Mouse (Mus musculus): ENCODE results near the gene Pcif1.
"Not testable (repeated sequence)": the region's sequence is repeated elsewhere in the genome, so short reads cannot be mapped to it uniquely, and the experiment has no call there.

Gene Pcif1

GRCm38 (mm10) chr2:164879228-164879567 is at the start of gene Pcif1:
Gene Pcif1 (plus strand): TSS chr2:164879304.
- DNase-seq (ENCODE audit: low spot score in 2 of 2): peak; percentile 90 to 91

GRCm38 (mm10) chr2:164831029-164831428 is 48.1 kb upstream of the Pcif1 start:
- DNase-seq (ENCODE audit: low spot score in 2 of 2): no peak

GRCm38 (mm10) chr2:164832032-164832747 is 46.9 kb upstream of the Pcif1 start:
- DNase-seq (ENCODE audit: low spot score in 2 of 2): no peak

- DNase-seq (ENCODE audit: low spot score in 2 of 2): peak; percentile 69 to 82
Measured at GRCm38 (mm10) chr2:164832748-164833301, 46.3 kb upstream of the Pcif1 start, which contains the start of gene Ctsa. Gene Ctsa (plus strand): TSS chr2:164832873.

GRCm38 (mm10) chr2:164833314-164833959 is 45.7 kb upstream of the Pcif1 start, which contains the start of gene Neurl2:
Gene Neurl2 (minus strand): TSS chr2:164833456.
- DNase-seq (ENCODE audit: low spot score in 2 of 2): peak; percentile 88 to 94

GRCm38 (mm10) chr2:164834531-164834930 is 44.6 kb upstream of the Pcif1 start:
- no peak for DNase-seq (ENCODE audit: low spot score in 2 of 2)

GRCm38 (mm10) chr2:164835164-164835563 is 43.9 kb upstream of the Pcif1 start:
- DNase-seq (ENCODE audit: low spot score in 2 of 2): no peak

GRCm38 (mm10) chr2:164845782-164846181 is 33.3 kb upstream of the Pcif1 start:
- no peak for DNase-seq (ENCODE audit: low spot score in 2 of 2)

- no peak for DNase-seq (ENCODE audit: low spot score in 2 of 2)
Measured at GRCm38 (mm10) chr2:164850061-164850460, 29.0 kb upstream of the Pcif1 start.

GRCm38 (mm10) chr2:164855572-164855971 is 23.5 kb upstream of the Pcif1 start:
- DNase-seq (ENCODE audit: low spot score in 2 of 2): not testable (repeated sequence)

GRCm38 (mm10) chr2:164856309-164857100 is 22.6 kb upstream of the Pcif1 start:
- no peak for DNase-seq (ENCODE audit: low spot score in 2 of 2)

GRCm38 (mm10) chr2:164857101-164857821 is 21.8 kb upstream of the Pcif1 start, which contains the start of gene Pltp:
Gene Pltp (minus strand): TSS chr2:164857711.
- DNase-seq (ENCODE audit: low spot score in 2 of 2): no peak

- no peak for DNase-seq (ENCODE audit: low spot score in 2 of 2)
Measured at GRCm38 (mm10) chr2:164857842-164858553, 21.1 kb upstream of the Pcif1 start.

GRCm38 (mm10) chr2:164859155-164859554 is 19.9 kb upstream of the Pcif1 start:
- no peak for DNase-seq (ENCODE audit: low spot score in 2 of 2)

GRCm38 (mm10) chr2:164859640-164860432 is 19.3 kb upstream of the Pcif1 start:
- DNase-seq (ENCODE audit: low spot score in 2 of 2): no peak

- DNase-seq (ENCODE audit: low spot score in 2 of 2): no peak
Measured at GRCm38 (mm10) chr2:164861094-164861493, 18.0 kb upstream of the Pcif1 start.

- DNase-seq (ENCODE audit: low spot score in 2 of 2): no peak
Measured at GRCm38 (mm10) chr2:164862179-164862861, 16.8 kb upstream of the Pcif1 start.

- not testable (repeated sequence) for DNase-seq (ENCODE audit: low spot score in 2 of 2)
Measured at GRCm38 (mm10) chr2:164863411-164863810, 15.7 kb upstream of the Pcif1 start.

- no peak for DNase-seq (ENCODE audit: low spot score in 2 of 2)
Measured at GRCm38 (mm10) chr2:164864593-164864992, 14.5 kb upstream of the Pcif1 start.
